Mouse (Mus musculus) C2C12 (cell line): ENCODE measurements at regions not wholly inside any gene's neighbourhood (a gene's known extent, or its start where the extent isn't known, plus 50 kb on each side); places are given as distances from the start of the nearest gene placed in this dataset.

Experiments used
- CEBPB ChIP-seq: IDR thresholded peaks from one replicate; pipeline ENCODE4 v1.6.1; 2011; ENCODE audit warnings: low read depth, mild to moderate bottlenecking, control low read depth, moderate library complexity
- CTCF ChIP-seq: IDR thresholded peaks from one replicate; pipeline ENCODE4 v1.5.1; 2011; ENCODE audit not compliant: control insufficient read depth, insufficient read depth, insufficient read length
- FOSL1 ChIP-seq: IDR thresholded peaks from one replicate; pipeline ENCODE4 v1.8.0; 2011; ENCODE audit warnings: mild to moderate bottlenecking, low read length; ENCODE audit not compliant: poor library complexity, insufficient read depth, severe bottlenecking
- USF1 ChIP-seq: IDR thresholded peaks from one replicate; pipeline ENCODE4 v1.6.1; 2011; ENCODE audit warnings: low read depth, mild to moderate bottlenecking, control low read depth, moderate library complexity

GRCm38 (mm10) chr3:54493567-54493966 is 132.7 kb downstream of the Postn start:
- TF ChIP-seq CTCF (no peak), USF1 (no peak), CEBPB (no peak), FOSL1 (no peak)
